Mouse (Mus musculus): Measurements from ENCODE around the gene Phpt1. TPM values are rescaled to one million over a fixed set of nuclear protein-coding genes. Genes with fewer than 3 reads are reported as not detected.
A peak's percentile ranks its signal among the peaks of the same experiment; 100 is the strongest.

Phpt1 gene
- polyA plus RNA-seq, 1 experiment = 186 TPM

- peaks cover 2% of the 10 kb centered on the region for H3K4me1 ChIP-seq (ENCODE audit: control insufficient read depth, insufficient read depth, low read length)
- H3K27me3 ChIP-seq (ENCODE audit: control insufficient read depth, insufficient read depth, low read length) = no peaks in the 10 kb centered on the region
- DNase-seq = peak; percentile 92 to 94
- H3K4me3 ChIP-seq (replicated peaks; ENCODE audit: insufficient read depth, low read depth, low read length) = peak within 1 kb of the TSS; percentile 95
- peak within 1 kb of the TSS; percentile 97 for H3K27ac ChIP-seq (ENCODE audit: insufficient read depth, low read length)
- TF ChIP-seq POLR2A (IDR thresholded peaks at IDR 0.05; ENCODE audit: borderline replicate concordance, insufficient read depth, low read length) (peak; percentile 74; the same call in 1 of the 2 replicates), CTCF (IDR thresholded peaks at IDR 0.05; ENCODE audit: borderline replicate concordance, insufficient read depth, low read depth, low read length) (no peak)
- WGBS = under 1% methylated on average over 74 of the region's 80 CpGs
These were observed 33.0 kb upstream of the Phpt1 start, which contains the start of gene Rabl6 for GRCm38 (mm10) chr2:25607761-25608622. TSS of gene Rabl6 (minus strand) at chr2:25608521.

- Histone ChIP-seq H3K27me3 (ENCODE audit: control insufficient read depth, insufficient read depth, low read length) (no peaks in the 10 kb centered on the region), H3K4me1 (ENCODE audit: control insufficient read depth, insufficient read depth, low read length) (peaks cover 16% of the 10 kb centered on the region), H3K4me3 (replicated peaks; ENCODE audit: insufficient read depth, low read depth, low read length) (no peak overlapping the region), H3K27ac (ENCODE audit: insufficient read depth, low read length) (peak overlapping the region; percentile 2; the same call in 1 of the 2 replicates)
- WGBS = 14% methylated on average over 5 of the region's 5 CpGs
- no peak for TF ChIP-seq POLR2A (IDR thresholded peaks at IDR 0.05; ENCODE audit: borderline replicate concordance, insufficient read depth, low read length)
- no peak for TF ChIP-seq CTCF (IDR thresholded peaks at IDR 0.05; ENCODE audit: borderline replicate concordance, insufficient read depth, low read depth, low read length)
- peak; percentile 50 to 55 for DNase-seq
These were observed 27.5 kb upstream of the Phpt1 start for GRCm38 (mm10) chr2:25602526-25602925.

- 49% methylated on average over 2 of the region's 2 CpGs for WGBS
- no peak for DNase-seq
- TF ChIP-seq CTCF (IDR thresholded peaks at IDR 0.05; ENCODE audit: borderline replicate concordance, insufficient read depth, low read depth, low read length) (no peak), POLR2A (IDR thresholded peaks at IDR 0.05; ENCODE audit: borderline replicate concordance, insufficient read depth, low read length) (no peak)
- Histone ChIP-seq H3K27ac (ENCODE audit: insufficient read depth, low read length) (no peak overlapping the region), H3K4me3 (replicated peaks; ENCODE audit: insufficient read depth, low read depth, low read length) (no peak overlapping the region), H3K4me1 (ENCODE audit: control insufficient read depth, insufficient read depth, low read length) (peaks cover 16% of the 10 kb centered on the region), H3K27me3 (ENCODE audit: control insufficient read depth, insufficient read depth, low read length) (no peaks in the 10 kb centered on the region)
These were observed 25.0 kb upstream of the Phpt1 start for GRCm38 (mm10) chr2:25600037-25600436.

GRCm38 (mm10) chr2:25598749-25599148 is 23.7 kb upstream of the Phpt1 start:
- no peak for DNase-seq
- H3K4me3 ChIP-seq (replicated peaks; ENCODE audit: insufficient read depth, low read depth, low read length) = no peak overlapping the region
- H3K4me1 ChIP-seq (ENCODE audit: control insufficient read depth, insufficient read depth, low read length) = peaks cover 16% of the 10 kb centered on the region
- 97% methylated on average over 1 of the region's 1 CpGs for WGBS
- no peaks in the 10 kb centered on the region for H3K27me3 ChIP-seq (ENCODE audit: control insufficient read depth, insufficient read depth, low read length)
- no peak overlapping the region for H3K27ac ChIP-seq (ENCODE audit: insufficient read depth, low read length)
- no peak for TF ChIP-seq CTCF (IDR thresholded peaks at IDR 0.05; ENCODE audit: borderline replicate concordance, insufficient read depth, low read depth, low read length)
- TF ChIP-seq POLR2A (IDR thresholded peaks at IDR 0.05; ENCODE audit: borderline replicate concordance, insufficient read depth, low read length) = no peak

- peaks cover 5% of the 10 kb centered on the region for H3K4me1 ChIP-seq (ENCODE audit: control insufficient read depth, insufficient read depth, low read length)
- DNase-seq = no peak
- H3K4me3 ChIP-seq (replicated peaks; ENCODE audit: insufficient read depth, low read depth, low read length) = no peak overlapping the region
- 97% methylated on average over 5 of the region's 5 CpGs for WGBS
- no peak overlapping the region for H3K27ac ChIP-seq (ENCODE audit: insufficient read depth, low read length)
- no peaks in the 10 kb centered on the region for H3K27me3 ChIP-seq (ENCODE audit: control insufficient read depth, insufficient read depth, low read length)
- TF ChIP-seq POLR2A (IDR thresholded peaks at IDR 0.05; ENCODE audit: borderline replicate concordance, insufficient read depth, low read length) = no peak
- no peak for TF ChIP-seq CTCF (IDR thresholded peaks at IDR 0.05; ENCODE audit: borderline replicate concordance, insufficient read depth, low read depth, low read length)
These were observed 21.9 kb upstream of the Phpt1 start for GRCm38 (mm10) chr2:25596765-25597510.

GRCm38 (mm10) chr2:25591863-25592262 is 16.8 kb upstream of the Phpt1 start:
- 57% methylated on average over 2 of the region's 2 CpGs for WGBS
- TF ChIP-seq POLR2A (IDR thresholded peaks at IDR 0.05; ENCODE audit: borderline replicate concordance, insufficient read depth, low read length) (no peak), CTCF (IDR thresholded peaks at IDR 0.05; ENCODE audit: borderline replicate concordance, insufficient read depth, low read depth, low read length) (peak; percentile 65; the same call in 1 of the 2 replicates)
- peak; percentile 49 to 50 for DNase-seq
- Histone ChIP-seq H3K27me3 (ENCODE audit: control insufficient read depth, insufficient read depth, low read length) (no peaks in the 10 kb centered on the region), H3K27ac (ENCODE audit: insufficient read depth, low read length) (no peak overlapping the region), H3K4me3 (replicated peaks; ENCODE audit: insufficient read depth, low read depth, low read length) (no peak overlapping the region), H3K4me1 (ENCODE audit: control insufficient read depth, insufficient read depth, low read length) (no peaks in the 10 kb centered on the region)

GRCm38 (mm10) chr2:25588227-25588907 is 13.3 kb upstream of the Phpt1 start:
- Histone ChIP-seq H3K27ac (ENCODE audit: insufficient read depth, low read length) (no peak overlapping the region), H3K4me1 (ENCODE audit: control insufficient read depth, insufficient read depth, low read length) (peaks cover 22% of the 10 kb centered on the region), H3K4me3 (replicated peaks; ENCODE audit: insufficient read depth, low read depth, low read length) (no peak overlapping the region), H3K27me3 (ENCODE audit: control insufficient read depth, insufficient read depth, low read length) (no peaks in the 10 kb centered on the region)
- no peak for DNase-seq
- TF ChIP-seq CTCF (IDR thresholded peaks at IDR 0.05; ENCODE audit: borderline replicate concordance, insufficient read depth, low read depth, low read length) (no peak), POLR2A (IDR thresholded peaks at IDR 0.05; ENCODE audit: borderline replicate concordance, insufficient read depth, low read length) (no peak)
- WGBS = 90% methylated on average over 8 of the region's 8 CpGs

Data from cerebellum, adult 2 months (tissue).